Mouse (Mus musculus): Measurements from ENCODE around the gene Maats1. TPM values are rescaled to one million over a fixed set of nuclear protein-coding genes. Genes with fewer than 3 reads are reported as not detected.

Maats1 gene
- polyA plus RNA-seq, 1 experiment = 0.16 TPM

- Histone ChIP-seq H3K4me3 (ENCODE audit: low read depth, low read length) (no peak overlapping the region), H3K36me3 (ENCODE audit: control insufficient read depth, insufficient read depth, low read length) (no peaks in the 10 kb centered on the region), H3K27me3 (ENCODE audit: control insufficient read depth, insufficient read depth, low read length) (no peaks in the 10 kb centered on the region), H3K4me1 (ENCODE audit: control insufficient read depth, insufficient read depth, insufficient read length, low read length) (no peaks in the 10 kb centered on the region; the same call in 1 of the 2 replicates), H3K27ac (ENCODE audit: insufficient read depth, low read depth, low read length) (no peak overlapping the region)
- 81% methylated on average over 8 of the region's 8 CpGs for WGBS
- TF ChIP-seq CTCF (IDR thresholded peaks at IDR 0.05; ENCODE audit: extremely low read depth, insufficient read length, insufficient replicate concordance, low read depth, low read length) = no peak
- TF ChIP-seq POLR2A (IDR thresholded peaks at IDR 0.05; ENCODE audit: low read depth, low read length) = no peak
Measured at GRCm38 (mm10) chr16:38370633-38371374, 28.9 kb upstream of the Maats1 start.

- no peak overlapping the region for H3K27ac ChIP-seq (ENCODE audit: insufficient read depth, low read depth, low read length)
- TF ChIP-seq POLR2A (IDR thresholded peaks at IDR 0.05; ENCODE audit: low read depth, low read length) (no peak), CTCF (IDR thresholded peaks at IDR 0.05; ENCODE audit: extremely low read depth, insufficient read length, insufficient replicate concordance, low read depth, low read length) (no peak)
- 86% methylated on average over 4 of the region's 4 CpGs for WGBS
- H3K4me1 ChIP-seq (ENCODE audit: control insufficient read depth, insufficient read depth, insufficient read length, low read length) = no peaks in the 10 kb centered on the region; the same call in 1 of the 2 replicates
- H3K4me3 ChIP-seq (ENCODE audit: low read depth, low read length) = no peak overlapping the region
- no peaks in the 10 kb centered on the region for H3K27me3 ChIP-seq (ENCODE audit: control insufficient read depth, insufficient read depth, low read length)
- no peaks in the 10 kb centered on the region for H3K36me3 ChIP-seq (ENCODE audit: control insufficient read depth, insufficient read depth, low read length)
Measured at GRCm38 (mm10) chr16:38369992-38370484, 28.1 kb upstream of the Maats1 start.

GRCm38 (mm10) chr16:38369431-38369830 lies 27.5 kb upstream of the Maats1 start:
- Histone ChIP-seq H3K36me3 (ENCODE audit: control insufficient read depth, insufficient read depth, low read length) (no peaks in the 10 kb centered on the region), H3K4me3 (ENCODE audit: low read depth, low read length) (no peak overlapping the region), H3K4me1 (ENCODE audit: control insufficient read depth, insufficient read depth, insufficient read length, low read length) (no peaks in the 10 kb centered on the region; the same call in 1 of the 2 replicates), H3K27me3 (ENCODE audit: control insufficient read depth, insufficient read depth, low read length) (no peaks in the 10 kb centered on the region), H3K27ac (ENCODE audit: insufficient read depth, low read depth, low read length) (no peak overlapping the region)
- WGBS = 80% methylated on average over 8 of the region's 8 CpGs
- TF ChIP-seq CTCF (IDR thresholded peaks at IDR 0.05; ENCODE audit: extremely low read depth, insufficient read length, insufficient replicate concordance, low read depth, low read length) = no peak
- TF ChIP-seq POLR2A (IDR thresholded peaks at IDR 0.05; ENCODE audit: low read depth, low read length) = no peak

GRCm38 (mm10) chr16:38369000-38369399 lies 27.1 kb upstream of the Maats1 start:
- H3K4me1 ChIP-seq (ENCODE audit: control insufficient read depth, insufficient read depth, insufficient read length, low read length) = no peaks in the 10 kb centered on the region; the same call in 1 of the 2 replicates
- no peak overlapping the region for H3K27ac ChIP-seq (ENCODE audit: insufficient read depth, low read depth, low read length)
- H3K27me3 ChIP-seq (ENCODE audit: control insufficient read depth, insufficient read depth, low read length) = no peaks in the 10 kb centered on the region
- no peaks in the 10 kb centered on the region for H3K36me3 ChIP-seq (ENCODE audit: control insufficient read depth, insufficient read depth, low read length)
- TF ChIP-seq POLR2A (IDR thresholded peaks at IDR 0.05; ENCODE audit: low read depth, low read length) (no peak), CTCF (IDR thresholded peaks at IDR 0.05; ENCODE audit: extremely low read depth, insufficient read length, insufficient replicate concordance, low read depth, low read length) (no peak)
- H3K4me3 ChIP-seq (ENCODE audit: low read depth, low read length) = no peak overlapping the region
- 81% methylated on average over 7 of the region's 7 CpGs for WGBS

GRCm38 (mm10) chr16:38368336-38368735 lies 26.4 kb upstream of the Maats1 start:
- Histone ChIP-seq H3K27me3 (ENCODE audit: control insufficient read depth, insufficient read depth, low read length) (no peaks in the 10 kb centered on the region), H3K27ac (ENCODE audit: insufficient read depth, low read depth, low read length) (no peak overlapping the region), H3K4me3 (ENCODE audit: low read depth, low read length) (no peak overlapping the region), H3K4me1 (ENCODE audit: control insufficient read depth, insufficient read depth, insufficient read length, low read length) (no peaks in the 10 kb centered on the region; the same call in 1 of the 2 replicates), H3K36me3 (ENCODE audit: control insufficient read depth, insufficient read depth, low read length) (no peaks in the 10 kb centered on the region)
- no peak for TF ChIP-seq CTCF (IDR thresholded peaks at IDR 0.05; ENCODE audit: extremely low read depth, insufficient read length, insufficient replicate concordance, low read depth, low read length)
- no peak for TF ChIP-seq POLR2A (IDR thresholded peaks at IDR 0.05; ENCODE audit: low read depth, low read length)
- 50% methylated on average over 10 of the region's 10 CpGs for WGBS

- TF ChIP-seq CTCF (IDR thresholded peaks at IDR 0.05; ENCODE audit: extremely low read depth, insufficient read length, insufficient replicate concordance, low read depth, low read length) = no peak
- TF ChIP-seq POLR2A (IDR thresholded peaks at IDR 0.05; ENCODE audit: low read depth, low read length) = no peak
- Histone ChIP-seq H3K27me3 (ENCODE audit: control insufficient read depth, insufficient read depth, low read length) (no peaks in the 10 kb centered on the region), H3K27ac (ENCODE audit: insufficient read depth, low read depth, low read length) (no peak overlapping the region), H3K4me3 (ENCODE audit: low read depth, low read length) (no peak overlapping the region), H3K4me1 (ENCODE audit: control insufficient read depth, insufficient read depth, insufficient read length, low read length) (peaks cover 3% of the 10 kb centered on the region; the same call in 1 of the 2 replicates), H3K36me3 (ENCODE audit: control insufficient read depth, insufficient read depth, low read length) (no peaks in the 10 kb centered on the region)
- WGBS = 83% methylated on average over 4 of the region's 4 CpGs
Measured at GRCm38 (mm10) chr16:38366231-38366630, 24.3 kb upstream of the Maats1 start.

GRCm38 (mm10) chr16:38365390-38365789 lies 23.4 kb upstream of the Maats1 start:
- 86% methylated on average over 10 of the region's 10 CpGs for WGBS
- H3K27me3 ChIP-seq (ENCODE audit: control insufficient read depth, insufficient read depth, low read length) = no peaks in the 10 kb centered on the region
- no peaks in the 10 kb centered on the region for H3K36me3 ChIP-seq (ENCODE audit: control insufficient read depth, insufficient read depth, low read length)
- H3K4me1 ChIP-seq (ENCODE audit: control insufficient read depth, insufficient read depth, insufficient read length, low read length) = peaks cover 3% of the 10 kb centered on the region; the same call in 1 of the 2 replicates
- no peak for TF ChIP-seq CTCF (IDR thresholded peaks at IDR 0.05; ENCODE audit: extremely low read depth, insufficient read length, insufficient replicate concordance, low read depth, low read length)
- no peak for TF ChIP-seq POLR2A (IDR thresholded peaks at IDR 0.05; ENCODE audit: low read depth, low read length)
- no peak overlapping the region for H3K27ac ChIP-seq (ENCODE audit: insufficient read depth, low read depth, low read length)
- H3K4me3 ChIP-seq (ENCODE audit: low read depth, low read length) = no peak overlapping the region
